Mouse (Mus musculus) naive thymus-derived CD4-positive, alpha-beta T cell, adult 2 months (primary cell): ENCODE measurements at regions not wholly inside any gene's neighbourhood (a gene's known extent, or its start where the extent isn't known, plus 50 kb on each side); places are given as distances from the start of the nearest gene placed in this dataset.

Source experiments
- DNase-seq: peaks from one replicate; pipeline ENCODE4 v3.0.0-alpha.2; 2011; ENCODE audit warnings: low read depth

- no peak for DNase-seq
These were observed 116.9 kb upstream of the Neo1 start for GRCm38 (mm10) chr9:59153126-59153525.

GRCm38 (mm10) chr9:59144256-59144800 lies 108.1 kb upstream of the Neo1 start:
- DNase-seq, result no peak

GRCm38 (mm10) chr9:59143610-59144009 lies 107.4 kb upstream of the Neo1 start:
- DNase-seq, result no peak

GRCm38 (mm10) chr9:59134171-59135041 lies 98.2 kb upstream of the Neo1 start:
- no peak for DNase-seq

GRCm38 (mm10) chr9:59129699-59130340 lies 93.6 kb upstream of the Neo1 start:
- DNase-seq, result no peak

GRCm38 (mm10) chr9:59129252-59129651 lies 93.0 kb upstream of the Neo1 start:
- DNase-seq, result no peak

- DNase-seq, result no peak
These were observed 91.8 kb upstream of the Neo1 start for GRCm38 (mm10) chr9:59128023-59128422.

- no peak for DNase-seq
These were observed 89.6 kb upstream of the Neo1 start for GRCm38 (mm10) chr9:59125886-59126285.

- no peak for DNase-seq
These were observed 80.3 kb upstream of the Neo1 start for GRCm38 (mm10) chr9:59116561-59116960.

- DNase-seq, result no peak
These were observed 77.6 kb upstream of the Neo1 start for GRCm38 (mm10) chr9:59113859-59114258.

GRCm38 (mm10) chr9:59099738-59100137 lies 63.5 kb upstream of the Neo1 start:
- no peak for DNase-seq

GRCm38 (mm10) chr9:59097564-59097963 lies 61.3 kb upstream of the Neo1 start:
- no peak for DNase-seq

GRCm38 (mm10) chr9:59096551-59097268 lies 60.5 kb upstream of the Neo1 start:
- no peak for DNase-seq

GRCm38 (mm10) chr9:59095626-59096025 lies 59.4 kb upstream of the Neo1 start:
- DNase-seq, result no peak

GRCm38 (mm10) chr9:59094106-59094505 lies 57.9 kb upstream of the Neo1 start:
- no peak for DNase-seq

GRCm38 (mm10) chr9:59091179-59091578 lies 54.9 kb upstream of the Neo1 start:
- DNase-seq, result no peak

- DNase-seq, result no peak
These were observed 51.5 kb upstream of the Neo1 start for GRCm38 (mm10) chr9:59087704-59088103.

- no peak for DNase-seq
These were observed 50.9 kb upstream of the Neo1 start for GRCm38 (mm10) chr9:59087112-59087511.

GRCm38 (mm10) chr9:59086556-59087102 lies 50.4 kb upstream of the Neo1 start:
- DNase-seq, result no peak
